Mouse (Mus musculus) left cerebral cortex, postnatal 36 days (tissue): ENCODE measurements around the gene Nom1. TPM values are rescaled to one million over a fixed set of nuclear protein-coding genes. Genes with fewer than 3 reads are reported as not detected.

Source experiments
- DNase-seq, 2 experiments: peaks; one replicate each; pipeline ENCODE4 v3.0.0; 2021 to 2022; ENCODE audit warnings: low spot score in 2 of 2, mixed read lengths in 1 of 2
- intact Hi-C: fragments of 180-260 bp; cut with DNase I; formaldehyde crosslinking; loops from one replicate; pipeline ENCODE4 v1.15.1; 2025
- total RNA-seq, 2 experiments: library from RNA; stranded (reverse); gene quantifications; 2 replicates each; pipeline ENCODE4 v1.2.3; 2021

Gene Nom1
- total RNA-seq, 2 experiments from 2014 or later = 20.7 to 21.4 TPM

DNA sequence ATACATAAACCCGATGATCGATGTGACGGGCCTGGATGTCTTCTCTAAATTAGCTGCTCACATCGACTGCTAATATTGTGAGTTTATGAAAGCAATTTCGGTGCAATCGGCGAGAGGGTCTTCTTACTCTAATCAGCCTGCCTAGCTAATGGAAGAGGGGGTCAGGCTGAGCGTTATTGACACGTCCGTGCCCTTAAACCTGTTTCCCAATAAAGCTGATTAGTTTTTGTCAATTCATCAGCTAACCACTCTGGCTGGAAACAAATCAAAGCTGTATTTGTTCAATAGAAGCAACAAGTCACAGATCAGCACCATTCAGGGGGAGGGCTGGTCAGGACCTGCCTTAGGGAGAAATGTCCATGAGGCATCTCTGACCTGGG lies 51.5 kb downstream of the Nom1 start:
- intact Hi-C loops = no loop called here
- no peak for DNase-seq

- intact Hi-C loops = no loop called here
- no peak for DNase-seq
Observed at GRCm38 (mm10) chr5:29487321-29487720, 52.9 kb downstream of the Nom1 start.

- DNase-seq = no peak
- intact Hi-C loops = no loop called here
Observed at GRCm38 (mm10) chr5:29507013-29507412, 72.5 kb downstream of the Nom1 start.

Other genes with a start within 250 kb of the Nom1 start
- gene Rnf32, start 238.7 kb upstream of the Nom1 start, total RNA-seq = 10 to 100 TPM; 11.8 to 17.0 TPM
- gene Lmbr1, start 56.3 kb upstream of the Nom1 start, total RNA-seq = 10 to 100 TPM; 29.4 to 31.7 TPM
- not detected for gene Mnx1, start 43.8 kb downstream of the Nom1 start, total RNA-seq
- gene Ube3c, start 134.6 kb downstream of the Nom1 start, total RNA-seq = 10 to 100 TPM; 69.5 to 72.4 TPM